Mouse (Mus musculus) midbrain, embryonic 15.5 days (tissue): Measurements from ENCODE around the gene Cltb. TPM values are rescaled to one million over a fixed set of nuclear protein-coding genes. Genes with fewer than 3 reads are reported as not detected.
"Not testable (repeated sequence)": the region's sequence is repeated elsewhere in the genome, so short reads cannot be mapped to it uniquely, and the experiment has no call there.

ENCODE experiments used
- ATAC-seq: fragments of 200-750 bp; cut with Nextera tagmentation; replicated peaks from 2 replicates; pipeline ENCODE4 v1.8.0; 2017; ENCODE audit warnings: moderate TSS enrichment
- H3K27ac ChIP-seq: fragments of 300-500 bp; sonication (generic); 2 replicates; pipeline ENCODE4 v1.5.1; 2015; ENCODE audit warnings: mild to moderate bottlenecking, inconsistent platforms
- H3K27me3 ChIP-seq: fragments of 300-500 bp; sonication (generic); replicated peaks from 2 replicates; pipeline ENCODE4 v1.6.1; 2015; ENCODE audit warnings: inconsistent platforms
- H3K36me3 ChIP-seq: fragments of 300-500 bp; sonication (generic); replicated peaks from 2 replicates; pipeline ENCODE4 v1.6.1; 2015; ENCODE audit warnings: inconsistent platforms
- H3K4me1 ChIP-seq: fragments of 300-500 bp; sonication (generic); 2 replicates; pipeline ENCODE4 v1.6.1; 2015; ENCODE audit warnings: inconsistent platforms
- H3K4me2 ChIP-seq: fragments of 300-500 bp; sonication (generic); 2 replicates; pipeline ENCODE4 v1.6.1; 2015; ENCODE audit warnings: inconsistent platforms, mild to moderate bottlenecking, moderate library complexity
- H3K4me3 ChIP-seq: fragments of 300-500 bp; sonication (generic); 2 replicates; pipeline ENCODE4 v1.5.1; 2015; ENCODE audit warnings: mild to moderate bottlenecking, inconsistent platforms
- H3K9ac ChIP-seq: fragments of 300-500 bp; sonication (generic); 2 replicates; pipeline ENCODE4 v1.6.1; 2015; ENCODE audit warnings: mild to moderate bottlenecking, inconsistent platforms
- H3K9me3 ChIP-seq: fragments of 300-500 bp; sonication (generic); 2 replicates; pipeline ENCODE4 v1.6.1; 2016; ENCODE audit warnings: inconsistent platforms
- WGBS: fragments of 180-500 bp; shearing (Covaris S2); methylation state at CpG from one replicate; pipeline ENCODE4 v1.1.7; 2015; ENCODE audit warnings: mixed read lengths; 5-methylcytosine and 5-hydroxymethylcytosine counted together
- polyA plus RNA-seq: library from polyadenylated mRNA; unstranded; fragments of >200 nt; fragmentation: Nextera tagmentation; extraction: Ambion mirVana; gene quantifications from 2 replicates; pipeline ENCODE4 v1.2.1, GENCODE M21; 2015

The Cltb gene
- polyA plus RNA-seq, result 200 and 201 TPM in 2 replicates

GRCm38 (mm10) chr13:54610972-54611754 is at the start of gene Cltb:
TSS of gene Cltb (minus strand) at chr13:54611344.
- ATAC-seq, result peak; percentile 87

GRCm38 (mm10) chr13:54660877-54661276 is 49.7 kb upstream of the Cltb start:
- Histone ChIP-seq H3K4me1 (no peaks in the 10 kb centered on the region), H3K27me3 (no peaks in the 10 kb centered on the region), H3K9ac (no peak overlapping the region), H3K4me3 (no peak overlapping the region), H3K36me3 (peaks cover 53% of the 10 kb centered on the region), H3K27ac (no peak overlapping the region), H3K9me3 (no peaks in the 10 kb centered on the region), H3K4me2 (no peak overlapping the region)
- WGBS, result 72% methylated on average over 5 of the region's 5 CpGs
- no peak for ATAC-seq

More at GRCm38 (mm10) chr13:54610972-54611754, at the start of gene Cltb:
- no peaks in the 10 kb centered on the region for H3K9me3 ChIP-seq
- H3K4me2 ChIP-seq, result peak within 1 kb of the TSS; percentile 67
- H3K27me3 ChIP-seq, result no peaks in the 10 kb centered on the region
- peaks cover 30% of the 10 kb centered on the region for H3K4me1 ChIP-seq
- H3K27ac ChIP-seq, result peak within 1 kb of the TSS; percentile 77
- peak within 1 kb of the TSS; percentile 57 for H3K4me3 ChIP-seq
- under 1% methylated on average over 66 of the region's 66 CpGs for WGBS
- peak within 1 kb of the TSS; percentile 69 for H3K9ac ChIP-seq
- H3K36me3 ChIP-seq, result 0 out of 2 replicates have a peak, but pooled peaks cover 2% of the 10 kb centered on the region

DNA sequence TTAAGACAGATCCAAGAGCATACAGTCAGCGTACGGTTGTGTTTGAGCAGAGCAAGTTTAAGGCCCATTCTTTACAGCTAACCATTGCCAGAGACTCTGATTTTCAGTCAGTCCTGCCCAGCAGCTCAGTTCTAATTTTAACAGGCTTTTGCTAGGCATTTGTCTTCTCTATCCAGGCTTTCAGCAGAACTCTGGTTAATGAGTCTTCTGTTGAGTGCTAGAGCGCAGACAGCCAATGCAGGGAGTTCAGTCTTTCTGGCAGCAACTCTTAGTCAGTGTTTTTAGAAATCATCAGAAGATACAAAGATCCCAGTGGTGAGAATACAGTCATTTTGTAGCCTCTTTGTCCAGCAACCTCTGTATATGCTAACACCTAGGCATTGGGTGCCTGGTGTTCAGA is 39.3 kb upstream of the Cltb start:
- Histone ChIP-seq H3K4me1 (no peaks in the 10 kb centered on the region), H3K4me2 (no peak overlapping the region), H3K27ac (no peak overlapping the region), H3K36me3 (peaks cover 83% of the 10 kb centered on the region), H3K27me3 (no peaks in the 10 kb centered on the region), H3K4me3 (no peak overlapping the region), H3K9ac (no peak overlapping the region), H3K9me3 (no peaks in the 10 kb centered on the region)
- no peak for ATAC-seq
- 97% methylated on average over 3 of the region's 3 CpGs for WGBS

GRCm38 (mm10) chr13:54635011-54635410 is 23.9 kb upstream of the Cltb start:
- Histone ChIP-seq H3K27ac (no peak overlapping the region), H3K4me2 (no peak overlapping the region), H3K9ac (no peak overlapping the region), H3K4me3 (no peak overlapping the region), H3K36me3 (peaks cover 2% of the 10 kb centered on the region; the same call in 1 of the 2 replicates), H3K27me3 (no peaks in the 10 kb centered on the region), H3K4me1 (no peaks in the 10 kb centered on the region), H3K9me3 (no peaks in the 10 kb centered on the region)
- no peak for ATAC-seq
- WGBS, result 95% methylated on average over 3 of the region's 3 CpGs

DNA sequence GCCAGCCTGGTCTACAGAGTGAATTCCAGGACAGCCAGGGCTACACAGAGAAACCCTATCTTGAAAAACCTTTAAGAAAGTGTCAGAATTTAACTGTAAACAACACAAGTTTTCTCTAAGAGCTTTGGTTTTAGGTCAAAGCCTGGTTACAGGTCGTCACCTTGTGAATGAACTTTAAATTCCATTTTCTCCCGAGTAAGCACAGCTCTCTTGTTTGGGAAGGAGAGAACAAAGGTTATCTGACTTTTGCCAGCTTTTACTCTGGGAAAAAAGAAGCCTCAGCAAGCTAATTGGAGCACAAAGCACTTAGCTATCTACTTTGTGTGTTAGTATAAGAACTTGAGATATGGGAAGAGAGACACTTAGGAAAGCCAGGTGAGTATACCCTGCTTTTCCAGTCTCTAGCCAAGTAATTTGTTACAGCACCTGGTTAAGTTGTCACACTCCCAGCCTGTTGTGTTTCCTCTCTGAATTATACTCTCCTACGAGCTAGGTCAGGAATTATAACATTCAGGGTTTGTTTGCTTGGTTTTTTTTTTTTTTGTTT is 21.7 kb upstream of the Cltb start:
- Histone ChIP-seq H3K4me1 (no peaks in the 10 kb centered on the region), H3K9ac (no peak overlapping the region), H3K36me3 (no peaks in the 10 kb centered on the region), H3K9me3 (no peaks in the 10 kb centered on the region), H3K4me2 (no peak overlapping the region), H3K4me3 (no peak overlapping the region), H3K27me3 (no peaks in the 10 kb centered on the region), H3K27ac (no peak overlapping the region)
- 84% methylated on average over 3 of the region's 3 CpGs for WGBS
- no peak for ATAC-seq

DNA sequence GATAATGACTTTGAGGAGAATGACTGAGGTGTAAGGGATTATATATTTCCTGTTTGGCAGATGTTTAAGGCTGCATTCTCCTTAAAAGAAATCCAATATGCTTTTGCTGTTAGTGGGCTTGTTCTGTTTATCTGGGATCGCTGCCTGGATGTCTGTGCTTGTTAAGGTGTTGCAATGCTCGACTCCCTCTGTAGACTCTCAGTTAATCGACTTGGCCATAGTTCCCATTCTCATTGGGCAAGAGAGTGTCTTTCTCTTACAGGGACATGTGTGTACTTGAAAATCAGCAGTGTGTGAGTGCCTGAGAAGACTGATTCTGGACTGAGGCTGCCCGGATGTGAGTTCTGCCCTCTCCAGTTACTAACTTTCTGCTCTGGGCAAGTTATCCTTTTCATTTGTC is 18.0 kb upstream of the Cltb start:
- 90% methylated on average over 4 of the region's 4 CpGs for WGBS
- Histone ChIP-seq H3K4me2 (no peak overlapping the region), H3K36me3 (no peaks in the 10 kb centered on the region), H3K4me1 (peaks cover 6% of the 10 kb centered on the region), H3K9me3 (no peaks in the 10 kb centered on the region), H3K27ac (no peak overlapping the region), H3K4me3 (no peak overlapping the region), H3K27me3 (no peaks in the 10 kb centered on the region), H3K9ac (no peak overlapping the region)
- no peak for ATAC-seq

GRCm38 (mm10) chr13:54621960-54622521 is 10.9 kb upstream of the Cltb start:
- Histone ChIP-seq H3K4me3 (peak overlapping the region; percentile 75), H3K27me3 (no peaks in the 10 kb centered on the region), H3K4me1 (peaks cover 23% of the 10 kb centered on the region), H3K9me3 (no peaks in the 10 kb centered on the region), H3K36me3 (no peaks in the 10 kb centered on the region), H3K4me2 (peak overlapping the region; percentile 77), H3K9ac (peak overlapping the region; percentile 85), H3K27ac (peak overlapping the region; percentile 87)
- WGBS, result 2% methylated on average over 27 of the region's 27 CpGs
- ATAC-seq, result peak; percentile 79; the same call in 1 of the 2 replicates

DNA sequence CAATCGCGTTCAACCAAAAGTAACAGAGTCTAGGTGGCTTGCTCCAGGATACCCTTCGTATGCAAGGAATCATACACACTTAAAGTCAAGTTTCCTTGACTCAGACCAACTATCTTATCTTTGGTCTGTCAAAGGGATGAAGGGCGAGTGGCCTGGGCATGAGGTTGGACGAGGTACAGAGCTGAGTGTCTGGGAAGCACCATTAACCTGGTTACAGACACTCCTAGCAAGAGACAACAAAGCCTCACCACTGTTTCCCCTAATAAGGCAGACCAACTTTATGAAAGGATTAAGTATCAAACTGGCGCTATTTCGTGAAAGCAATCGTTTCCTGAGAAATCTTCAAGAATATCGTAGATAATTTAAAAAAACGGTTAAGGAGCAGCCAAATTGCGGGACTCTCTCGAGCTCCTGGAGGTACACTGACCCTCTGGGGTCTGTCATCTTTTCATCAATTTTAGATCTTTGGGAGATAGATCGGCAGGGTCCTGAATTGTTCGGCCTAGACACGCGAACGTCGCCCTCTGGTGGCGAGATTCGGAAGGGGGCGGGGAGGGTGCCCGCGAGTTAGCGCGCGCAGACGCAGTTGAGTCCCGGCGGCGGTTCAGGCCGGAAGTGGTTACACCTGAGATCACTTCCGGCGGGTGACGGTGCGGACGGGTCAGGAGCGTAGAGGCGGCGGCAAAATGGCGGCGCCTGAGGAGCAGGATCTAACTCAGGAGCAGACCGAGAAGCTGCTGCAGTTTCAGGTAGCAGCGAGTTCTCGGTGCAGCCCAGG is 10.2 kb upstream of the Cltb start, which contains the start of gene Faf2:
Gene Faf2, plus strand, starts transcription at position 630 of the 778 bp plus-strand sequence.
- peak within 1 kb of the TSS; percentile 85 for H3K9ac ChIP-seq
- peak within 1 kb of the TSS; percentile 87 for H3K27ac ChIP-seq
- H3K4me3 ChIP-seq, result peak within 1 kb of the TSS; percentile 75
- no peaks in the 10 kb centered on the region for H3K36me3 ChIP-seq
- H3K9me3 ChIP-seq, result no peaks in the 10 kb centered on the region
- 10% methylated on average over 44 of the region's 44 CpGs for WGBS
- H3K27me3 ChIP-seq, result no peaks in the 10 kb centered on the region
- ATAC-seq, result peak; percentile 98
- H3K4me2 ChIP-seq, result peak within 1 kb of the TSS; percentile 77
- H3K4me1 ChIP-seq, result peaks cover 23% of the 10 kb centered on the region

DNA sequence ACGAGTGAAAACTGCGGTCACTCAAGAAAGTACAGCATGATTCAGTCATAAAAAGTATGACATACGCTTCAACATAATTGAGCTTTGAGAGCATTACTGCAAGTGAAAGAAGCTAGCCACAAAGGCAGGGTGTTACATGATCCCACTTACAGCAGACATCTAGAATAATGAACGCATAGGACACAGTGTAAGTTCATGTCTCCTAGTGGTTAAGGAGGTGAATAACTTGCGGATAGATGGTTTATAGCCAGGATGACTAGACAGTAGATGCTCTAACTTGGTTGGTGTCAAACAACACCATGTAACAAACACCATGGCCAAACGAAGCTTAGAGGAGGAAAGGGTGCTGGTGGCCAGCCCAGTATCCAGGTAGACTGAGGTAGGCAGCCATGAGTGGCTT is 5.9 kb upstream of the Cltb start:
- Histone ChIP-seq H3K4me3 (no peak overlapping the region), H3K9me3 (no peaks in the 10 kb centered on the region), H3K36me3 (no peaks in the 10 kb centered on the region), H3K27me3 (no peaks in the 10 kb centered on the region), H3K4me1 (no peaks in the 10 kb centered on the region), H3K9ac (no peak overlapping the region), H3K4me2 (no peak overlapping the region), H3K27ac (no peak overlapping the region)
- ATAC-seq, result no peak
- WGBS, result 76% methylated on average over 6 of the region's 6 CpGs

GRCm38 (mm10) chr13:54616307-54616706 is 5.2 kb upstream of the Cltb start:
- Histone ChIP-seq H3K4me2 (no peak overlapping the region), H3K27ac (no peak overlapping the region), H3K4me1 (peaks cover 5% of the 10 kb centered on the region; the same call in 1 of the 2 replicates), H3K36me3 (no peaks in the 10 kb centered on the region), H3K9ac (no peak overlapping the region), H3K4me3 (no peak overlapping the region), H3K9me3 (no peaks in the 10 kb centered on the region), H3K27me3 (no peaks in the 10 kb centered on the region)
- WGBS, result 83% methylated on average over 8 of the region's 8 CpGs
- no peak for ATAC-seq

DNA sequence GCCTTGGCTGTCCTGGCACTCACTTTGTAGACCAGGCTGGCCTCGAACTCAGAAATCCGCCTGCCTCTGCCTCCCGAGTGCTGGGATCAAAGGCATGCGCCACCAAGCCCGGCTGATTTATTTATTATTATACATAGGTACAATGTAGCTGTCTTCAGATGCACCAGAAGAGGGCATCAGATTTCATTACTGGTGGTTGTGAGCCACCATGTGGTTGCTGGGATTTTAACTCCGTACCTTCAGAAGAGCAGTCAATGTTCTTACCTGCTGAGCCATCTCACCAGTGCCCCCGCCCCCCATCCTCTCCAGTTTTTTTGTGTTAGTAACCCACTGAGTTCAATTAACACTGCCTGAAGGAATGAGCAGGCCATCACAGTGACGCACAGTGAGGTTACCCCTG is 2.0 kb upstream of the Cltb start:
- H3K27ac ChIP-seq, H3K4me3 ChIP-seq, H3K9me3 ChIP-seq, H3K9ac ChIP-seq, H3K4me2 ChIP-seq, ATAC-seq, H3K36me3 ChIP-seq, H3K27me3 ChIP-seq: not testable (repeated sequence)
- peaks cover 28% of the 10 kb centered on the region for H3K4me1 ChIP-seq
- 80% methylated on average over 8 of the region's 8 CpGs for WGBS

DNA sequence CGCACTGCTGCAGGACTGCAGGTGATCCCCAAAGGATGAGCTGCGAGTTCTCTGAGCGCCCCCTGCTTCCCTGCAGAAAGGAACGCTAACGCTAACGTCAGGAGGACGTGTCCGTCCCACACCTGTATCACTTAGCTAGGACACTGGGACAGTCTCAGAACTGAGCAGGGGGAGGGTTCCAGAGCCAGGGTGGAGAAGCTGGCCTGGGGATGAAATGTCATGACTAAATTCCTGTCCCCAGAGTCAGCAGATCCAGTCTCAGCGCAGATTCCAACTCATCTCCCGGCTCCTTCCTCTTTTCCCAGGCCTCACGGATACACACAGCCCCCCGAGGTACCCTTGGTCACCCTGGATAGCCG is 552 bp downstream of the Cltb start:
- peaks cover 30% of the 10 kb centered on the region for H3K4me1 ChIP-seq
- H3K27me3 ChIP-seq, result no peaks in the 10 kb centered on the region
- ATAC-seq, result peak; percentile 45

More for the DNA sequence above, 552 bp downstream of the Cltb start:
- Histone ChIP-seq H3K4me2 (peak overlapping the region; percentile 67), H3K9ac (peak overlapping the region; percentile 69), H3K36me3 (0 out of 2 replicates have a peak, but pooled peaks cover 4% of the 10 kb centered on the region), H3K9me3 (no peaks in the 10 kb centered on the region), H3K27ac (peak overlapping the region; percentile 77), H3K4me3 (peak overlapping the region; percentile 57)
- WGBS, result 5% methylated on average over 13 of the region's 13 CpGs
